Mouse (Mus musculus): ENCODE results near the gene Rapgef5. TPM values are rescaled to one million over a fixed set of nuclear protein-coding genes. Genes with fewer than 3 reads are reported as not detected.

Gene Rapgef5
- polyA plus RNA-seq, 1 experiment from 2014 or later: 25.8 TPM

GRCm38 (mm10) chr12:117499242-117499641, 17.0 kb upstream of the Rapgef5 start:
- H3K27me3 ChIP-seq (ENCODE audit: control insufficient read depth, insufficient read depth, low read depth, low read length): no peaks in the 10 kb centered on the region
- H3K36me3 ChIP-seq (ENCODE audit: control insufficient read depth, insufficient read depth, low read length): no peaks in the 10 kb centered on the region
- peak; percentile 62 for ATAC-seq (ENCODE audit: low read depth)
- H3K4me3 ChIP-seq (ENCODE audit: low read length): no peak overlapping the region
- no peaks in the 10 kb centered on the region for H3K9me3 ChIP-seq (ENCODE audit: control insufficient read depth, low read length)
- H3K27ac ChIP-seq (ENCODE audit: low read length): no peak overlapping the region
- WGBS: 72% methylated on average over 5 of the region's 5 CpGs
- no peak overlapping the region for H3K9ac ChIP-seq (ENCODE audit: low read length)
- peaks cover 4% of the 10 kb centered on the region for H3K4me1 ChIP-seq (replicated peaks; ENCODE audit: control insufficient read depth, insufficient read depth, low read length)
- H3K4me2 ChIP-seq (ENCODE audit: low read depth, low read length): no peak overlapping the region

GRCm38 (mm10) chr12:117501180-117501579, 15.1 kb upstream of the Rapgef5 start:
- Histone ChIP-seq H3K36me3 (ENCODE audit: control insufficient read depth, insufficient read depth, low read length) (no peaks in the 10 kb centered on the region), H3K9ac (ENCODE audit: low read length) (no peak overlapping the region), H3K9me3 (ENCODE audit: control insufficient read depth, low read length) (no peaks in the 10 kb centered on the region), H3K27me3 (ENCODE audit: control insufficient read depth, insufficient read depth, low read depth, low read length) (no peaks in the 10 kb centered on the region), H3K4me3 (ENCODE audit: low read length) (no peak overlapping the region), H3K27ac (ENCODE audit: low read length) (no peak overlapping the region), H3K4me2 (ENCODE audit: low read depth, low read length) (no peak overlapping the region), H3K4me1 (replicated peaks; ENCODE audit: control insufficient read depth, insufficient read depth, low read length) (peaks cover 4% of the 10 kb centered on the region)
- ATAC-seq (ENCODE audit: low read depth): peak; percentile 72
- whole genome bisulfite sequencing: 29% methylated on average over 4 of the region's 4 CpGs

- Histone ChIP-seq H3K36me3 (ENCODE audit: control insufficient read depth, insufficient read depth, low read length) (no peaks in the 10 kb centered on the region), H3K9ac (ENCODE audit: low read length) (no peak overlapping the region), H3K27ac (ENCODE audit: low read length) (no peak overlapping the region), H3K9me3 (ENCODE audit: control insufficient read depth, low read length) (no peaks in the 10 kb centered on the region), H3K27me3 (ENCODE audit: control insufficient read depth, insufficient read depth, low read depth, low read length) (no peaks in the 10 kb centered on the region), H3K4me3 (ENCODE audit: low read length) (no peak overlapping the region), H3K4me2 (ENCODE audit: low read depth, low read length) (no peak overlapping the region), H3K4me1 (replicated peaks; ENCODE audit: control insufficient read depth, insufficient read depth, low read length) (peaks cover 4% of the 10 kb centered on the region)
- ATAC-seq (ENCODE audit: low read depth): no peak
- WGBS: over 99% methylated on average over 3 of the region's 3 CpGs
These were observed 13.4 kb upstream of the Rapgef5 start for GRCm38 (mm10) chr12:117502834-117503233.

GRCm38 (mm10) chr12:117505163-117505562, 11.1 kb upstream of the Rapgef5 start:
- Histone ChIP-seq H3K4me1 (replicated peaks; ENCODE audit: control insufficient read depth, insufficient read depth, low read length) (peaks cover 7% of the 10 kb centered on the region), H3K36me3 (ENCODE audit: control insufficient read depth, insufficient read depth, low read length) (no peaks in the 10 kb centered on the region), H3K27ac (ENCODE audit: low read length) (no peak overlapping the region), H3K9me3 (ENCODE audit: control insufficient read depth, low read length) (no peaks in the 10 kb centered on the region), H3K27me3 (ENCODE audit: control insufficient read depth, insufficient read depth, low read depth, low read length) (no peaks in the 10 kb centered on the region), H3K9ac (ENCODE audit: low read length) (no peak overlapping the region), H3K4me3 (ENCODE audit: low read length) (no peak overlapping the region), H3K4me2 (ENCODE audit: low read depth, low read length) (no peak overlapping the region)
- no peak for ATAC-seq (ENCODE audit: low read depth)
- 40% methylated on average over 2 of the region's 2 CpGs for WGBS

- Histone ChIP-seq H3K4me3 (ENCODE audit: low read length) (no peak overlapping the region), H3K9me3 (ENCODE audit: control insufficient read depth, low read length) (no peaks in the 10 kb centered on the region), H3K27ac (ENCODE audit: low read length) (no peak overlapping the region), H3K36me3 (ENCODE audit: control insufficient read depth, insufficient read depth, low read length) (no peaks in the 10 kb centered on the region), H3K4me2 (ENCODE audit: low read depth, low read length) (no peak overlapping the region), H3K4me1 (replicated peaks; ENCODE audit: control insufficient read depth, insufficient read depth, low read length) (0 out of 2 replicates have a peak, but pooled peaks cover 3% of the 10 kb centered on the region), H3K27me3 (ENCODE audit: control insufficient read depth, insufficient read depth, low read depth, low read length) (no peaks in the 10 kb centered on the region), H3K9ac (ENCODE audit: low read length) (no peak overlapping the region)
- ATAC-seq (ENCODE audit: low read depth): no peak
- 33% methylated on average over 1 of the region's 1 CpGs for WGBS
These were observed 8.5 kb upstream of the Rapgef5 start for GRCm38 (mm10) chr12:117507772-117508171.

GRCm38 (mm10) chr12:117509919-117510318, 6.4 kb upstream of the Rapgef5 start:
- H3K27ac ChIP-seq (ENCODE audit: low read length): no peak overlapping the region
- no peaks in the 10 kb centered on the region for H3K27me3 ChIP-seq (ENCODE audit: control insufficient read depth, insufficient read depth, low read depth, low read length)
- peak; percentile 52; the same call in 1 of the 2 replicates for ATAC-seq (ENCODE audit: low read depth)
- no peak overlapping the region for H3K9ac ChIP-seq (ENCODE audit: low read length)
- 21% methylated on average over 2 of the region's 2 CpGs for WGBS
- no peak overlapping the region for H3K4me3 ChIP-seq (ENCODE audit: low read length)
- no peak overlapping the region for H3K4me2 ChIP-seq (ENCODE audit: low read depth, low read length)
- H3K9me3 ChIP-seq (ENCODE audit: control insufficient read depth, low read length): no peaks in the 10 kb centered on the region
- 0 out of 2 replicates have a peak, but pooled peaks cover 3% of the 10 kb centered on the region for H3K4me1 ChIP-seq (replicated peaks; ENCODE audit: control insufficient read depth, insufficient read depth, low read length)
- H3K36me3 ChIP-seq (ENCODE audit: control insufficient read depth, insufficient read depth, low read length): no peaks in the 10 kb centered on the region

GRCm38 (mm10) chr12:117512468-117512867, 3.8 kb upstream of the Rapgef5 start:
- WGBS: 90% methylated on average over 3 of the region's 3 CpGs
- Histone ChIP-seq H3K9me3 (ENCODE audit: control insufficient read depth, low read length) (no peaks in the 10 kb centered on the region), H3K36me3 (ENCODE audit: control insufficient read depth, insufficient read depth, low read length) (no peaks in the 10 kb centered on the region), H3K4me2 (ENCODE audit: low read depth, low read length) (no peak overlapping the region), H3K27me3 (ENCODE audit: control insufficient read depth, insufficient read depth, low read depth, low read length) (no peaks in the 10 kb centered on the region), H3K4me1 (replicated peaks; ENCODE audit: control insufficient read depth, insufficient read depth, low read length) (peaks cover 6% of the 10 kb centered on the region; the same call in 1 of the 2 replicates), H3K4me3 (ENCODE audit: low read length) (no peak overlapping the region), H3K9ac (ENCODE audit: low read length) (no peak overlapping the region), H3K27ac (ENCODE audit: low read length) (no peak overlapping the region)
- ATAC-seq (ENCODE audit: low read depth): no peak

- no peak overlapping the region for H3K4me3 ChIP-seq (ENCODE audit: low read length)
- no peak overlapping the region for H3K9ac ChIP-seq (ENCODE audit: low read length)
These were observed 2.9 kb upstream of the Rapgef5 start for GRCm38 (mm10) chr12:117513150-117513932.

GRCm38 (mm10) chr12:117517275-117517936, 1.1 kb downstream of the Rapgef5 start:
- WGBS: 50% methylated on average over 14 of the region's 14 CpGs
- H3K4me3 ChIP-seq (ENCODE audit: low read length): no peak overlapping the region
- H3K27ac ChIP-seq (ENCODE audit: low read length): no peak overlapping the region
- peaks cover 4% of the 10 kb centered on the region; the same call in 1 of the 2 replicates for H3K4me1 ChIP-seq (replicated peaks; ENCODE audit: control insufficient read depth, insufficient read depth, low read length)
- no peaks in the 10 kb centered on the region for H3K36me3 ChIP-seq (ENCODE audit: control insufficient read depth, insufficient read depth, low read length)
- no peak overlapping the region for H3K9ac ChIP-seq (ENCODE audit: low read length)
- H3K9me3 ChIP-seq (ENCODE audit: control insufficient read depth, low read length): no peaks in the 10 kb centered on the region
- no peaks in the 10 kb centered on the region for H3K27me3 ChIP-seq (ENCODE audit: control insufficient read depth, insufficient read depth, low read depth, low read length)
- no peak for ATAC-seq (ENCODE audit: low read depth)
- H3K4me2 ChIP-seq (ENCODE audit: low read depth, low read length): no peak overlapping the region

More at GRCm38 (mm10) chr12:117513150-117513932, 2.9 kb upstream of the Rapgef5 start:
- 62% methylated on average over 11 of the region's 11 CpGs for WGBS
- Histone ChIP-seq H3K27ac (ENCODE audit: low read length) (no peak overlapping the region), H3K9me3 (ENCODE audit: control insufficient read depth, low read length) (no peaks in the 10 kb centered on the region), H3K27me3 (ENCODE audit: control insufficient read depth, insufficient read depth, low read depth, low read length) (no peaks in the 10 kb centered on the region), H3K36me3 (ENCODE audit: control insufficient read depth, insufficient read depth, low read length) (no peaks in the 10 kb centered on the region), H3K4me2 (ENCODE audit: low read depth, low read length) (no peak overlapping the region), H3K4me1 (replicated peaks; ENCODE audit: control insufficient read depth, insufficient read depth, low read length) (peaks cover 7% of the 10 kb centered on the region; the same call in 1 of the 2 replicates)
- no peak for ATAC-seq (ENCODE audit: low read depth)

Measured in lung, embryonic 16.5 days (tissue).